Mouse (Mus musculus) lung, adult 2 months (tissue): ENCODE data around the gene Hoxc6.

ENCODE experiments used
- CTCF ChIP-seq: fragments of 200-500 bp; IDR thresholded peaks from 2 replicates; pipeline ENCODE4 v1.5.1; 2011; ENCODE audit warnings: mild to moderate bottlenecking, low read length, control low read depth; ENCODE audit not compliant: insufficient read depth
- POLR2A ChIP-seq: fragments of 200-500 bp; IDR thresholded peaks from 2 replicates; pipeline ENCODE4 v1.6.1; 2011; ENCODE audit warnings: low read depth, mild to moderate bottlenecking, control low read depth, low read length, borderline replicate concordance; ENCODE audit errors: extremely low read depth

- TF ChIP-seq CTCF, result no peak
- TF ChIP-seq POLR2A, result no peak
Observed at GRCm38 (mm10) chr15:102972254-102972653, 25.8 kb upstream of the Hoxc6 start.
